Mouse (Mus musculus): ENCODE data around the gene Crcp.

GRCm38 (mm10) chr5:130074491-130074890 is 45.4 kb downstream of the Crcp start:
- TF ChIP-seq CTCF (conservative IDR thresholded peaks at IDR 0.05; ENCODE audit: low read length), result no peak
- TF ChIP-seq NANOG (IDR thresholded peaks at IDR 0.05; ENCODE audit: borderline replicate concordance, low read length), result no peak
